ENCODE assay signal across 21 mouse cellular contexts in genomic region chr2:77515011-77515410, GRCm38 (mm10).
DNase-seq lines count a peak whose midpoint lies in the region; ATAC-seq and TF ChIP-seq lines count a peak whose summit lies in the region.
"Had no signal": no experiment of that assay in that cellular context is flagged by ENCODE, and none has a peak within 500 bp of the region (broad histone marks: within the 10 kb centered on the region; RNA-seq: fewer than 3 reads in every experiment).

No protein-coding gene starts in this region.

- no peak overlapping the region for H3K9ac ChIP-seq in neural tube, embryonic 13.5 days
- no peak overlapping the region for H3K9ac ChIP-seq in neural tube, embryonic 15.5 days (replicated peaks)
- no peak overlapping the region for H3K9ac ChIP-seq in liver, embryonic 12.5 days
- H3K9ac ChIP-seq: forebrain, postnatal 0 days; heart, embryonic 13.5 days; hindbrain, embryonic 14.5 days; limb, embryonic 15.5 days had no signal

- no peak for TF ChIP-seq CTCF in olfactory bulb, adult 2 months (IDR thresholded peaks at IDR 0.05; ENCODE audit: insufficient read depth, low read depth, low read length)

- WGBS in neural tube, embryonic 13.5 days = 41% methylated on average over 7 of the region's 7 CpGs
- 60% methylated on average over 7 of the region's 7 CpGs for WGBS in neural tube, embryonic 15.5 days
- WGBS in liver, embryonic 12.5 days (ENCODE audit: insufficient replicate concordance) = 69% methylated on average over 7 of the region's 7 CpGs
- 61% methylated on average over 7 of the region's 7 CpGs for WGBS in olfactory bulb, adult 2 months

- H3K27me3 ChIP-seq in neural tube, embryonic 13.5 days = 0 out of 2 replicates have a peak, but pooled peaks cover 3% of the 10 kb centered on the region
- no peaks in the 10 kb centered on the region for H3K27me3 ChIP-seq in neural tube, embryonic 15.5 days (replicated peaks)
- no peaks in the 10 kb centered on the region for H3K27me3 ChIP-seq in liver, embryonic 12.5 days (replicated peaks)
- H3K27me3 ChIP-seq: CH12.LX; heart, embryonic 13.5 days; limb, embryonic 15.5 days had no signal

- peaks cover 37% of the 10 kb centered on the region for H3K4me1 ChIP-seq in neural tube, embryonic 13.5 days (replicated peaks)
- peaks cover 26% of the 10 kb centered on the region for H3K4me1 ChIP-seq in neural tube, embryonic 15.5 days
- H3K4me1 ChIP-seq in liver, embryonic 12.5 days = peaks cover 53% of the 10 kb centered on the region
- peaks cover 17% of the 10 kb centered on the region for H3K4me1 ChIP-seq in olfactory bulb, adult 2 months (ENCODE audit: control insufficient read depth, insufficient read depth, low read length)

- no peak for TF ChIP-seq POLR2A in olfactory bulb, adult 2 months (IDR thresholded peaks at IDR 0.05; ENCODE audit: insufficient read depth, low read depth, low read length)

- peak; percentile 2 for DNase-seq in embryo, embryonic 10 days (ENCODE audit: low spot score)
- DNase-seq in embryo, embryonic 9.5 days (ENCODE audit: extremely low spot score) = no peak
- DNase-seq in frontal cortex, postnatal 10 days (ENCODE audit: low spot score in 2 of 2) = no peak
- DNase-seq in ovary, adult 18-20 months (ENCODE audit: low spot score) = no peak
- DNase-seq: forebrain, postnatal 0 days; gastrocnemius, postnatal 25 days; heart, adult 2 months had no signal

- no peak overlapping the region for H3K4me3 ChIP-seq in neural tube, embryonic 13.5 days
- H3K4me3 ChIP-seq in neural tube, embryonic 15.5 days (replicated peaks) = no peak overlapping the region
- H3K4me3 ChIP-seq in liver, embryonic 12.5 days = no peak overlapping the region
- no peak overlapping the region for H3K4me3 ChIP-seq in olfactory bulb, adult 2 months (ENCODE audit: insufficient read depth, low read depth, low read length)
- H3K4me3 ChIP-seq: heart, adult 2 months; heart, embryonic 13.5 days; limb, embryonic 15.5 days; midbrain, embryonic 10.5 days had no signal

- no peak for ATAC-seq in neural tube, embryonic 13.5 days (ENCODE audit: low read depth)
- ATAC-seq in neural tube, embryonic 15.5 days (ENCODE audit: low FRiP score) = no peak
- ATAC-seq in liver, embryonic 12.5 days = no peak
- ATAC-seq: forebrain, postnatal 0 days; inflammation-experienced regulatory T-cells, adult 6 months; Patski had no signal

- no peaks in the 10 kb centered on the region for H3K36me3 ChIP-seq in neural tube, embryonic 13.5 days
- no peaks in the 10 kb centered on the region for H3K36me3 ChIP-seq in neural tube, embryonic 15.5 days
- H3K36me3 ChIP-seq in liver, embryonic 12.5 days = no peaks in the 10 kb centered on the region
- H3K36me3 ChIP-seq: G1E; heart, embryonic 13.5 days; limb, embryonic 15.5 days; midbrain, embryonic 10.5 days had no signal

- no peaks in the 10 kb centered on the region for H3K9me3 ChIP-seq in neural tube, embryonic 13.5 days
- no peaks in the 10 kb centered on the region for H3K9me3 ChIP-seq in neural tube, embryonic 15.5 days (replicated peaks)
- H3K9me3 ChIP-seq in liver, embryonic 12.5 days (replicated peaks) = no peaks in the 10 kb centered on the region
- H3K9me3 ChIP-seq: heart, embryonic 13.5 days; limb, embryonic 15.5 days; midbrain, embryonic 10.5 days had no signal

- H3K27ac ChIP-seq in neural tube, embryonic 13.5 days (replicated peaks) = peak overlapping the region; percentile 52; the same call in 1 of the 2 replicates
- H3K27ac ChIP-seq in neural tube, embryonic 15.5 days (replicated peaks) = no peak overlapping the region
- no peak overlapping the region; the same call in 1 of the 2 replicates for H3K27ac ChIP-seq in liver, embryonic 12.5 days
- H3K27ac ChIP-seq in olfactory bulb, adult 2 months (ENCODE audit: insufficient read depth, low read depth, low read length) = 0 out of 2 replicates have a peak overlapping the region, but pooled peaks have one; percentile 2
- H3K27ac ChIP-seq: heart, adult 2 months; heart, embryonic 13.5 days; hindbrain, embryonic 14.5 days; limb, embryonic 15.5 days; macrophage; midbrain, embryonic 10.5 days; stomach, postnatal 0 days had no signal

- no peak overlapping the region for H3K4me2 ChIP-seq in neural tube, embryonic 13.5 days
- no peak overlapping the region for H3K4me2 ChIP-seq in neural tube, embryonic 15.5 days
- peak overlapping the region; percentile 49; the same call in 1 of the 2 replicates for H3K4me2 ChIP-seq in liver, embryonic 12.5 days
- H3K4me2 ChIP-seq: heart, embryonic 13.5 days; hindbrain, embryonic 14.5 days; limb, embryonic 15.5 days had no signal

Comparison
In these comparisons a context has a peak if more than half of its experiments do, and no peak if none do; other contexts are left out.
1. H3K27ac ChIP-seq: peak in neural tube, embryonic 13.5 days (single experiment) and olfactory bulb, adult 2 months (single experiment); none in neural tube, embryonic 15.5 days (single experiment) and liver, embryonic 12.5 days (single experiment).